Mouse (Mus musculus) kidney, adult 18-20 months (tissue): ENCODE measurements around the gene Npas3.

Source experiments
- DNase-seq: peaks from one replicate; pipeline ENCODE4 v3.0.0; 2021

Npas3 gene

GRCm38 (mm10) chr12:53881684-53882083 is 633.2 kb downstream of the Npas3 start:
- DNase-seq, result no peak

GRCm38 (mm10) chr12:53882863-53883262 is 634.4 kb downstream of the Npas3 start:
- DNase-seq, result no peak

DNA sequence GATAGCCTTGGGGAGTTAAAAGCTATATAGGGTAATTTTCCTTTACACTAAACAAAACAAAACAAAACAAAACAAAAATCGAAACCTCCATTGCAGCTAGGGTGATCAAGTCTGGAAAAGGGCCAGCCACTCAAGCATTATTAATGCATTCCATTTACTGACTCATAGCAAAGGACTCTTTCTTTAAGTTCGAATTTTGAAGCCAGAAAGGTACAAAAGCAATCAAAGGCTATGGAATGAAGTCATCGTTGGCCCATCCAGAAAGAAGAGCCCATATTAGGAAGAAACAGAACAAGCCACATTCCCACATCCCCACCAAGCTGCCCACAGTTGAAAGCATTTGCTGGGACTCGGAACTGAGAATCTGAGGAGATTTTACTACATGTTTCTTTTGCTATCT is 640.1 kb downstream of the Npas3 start:
- no peak for DNase-seq

DNA sequence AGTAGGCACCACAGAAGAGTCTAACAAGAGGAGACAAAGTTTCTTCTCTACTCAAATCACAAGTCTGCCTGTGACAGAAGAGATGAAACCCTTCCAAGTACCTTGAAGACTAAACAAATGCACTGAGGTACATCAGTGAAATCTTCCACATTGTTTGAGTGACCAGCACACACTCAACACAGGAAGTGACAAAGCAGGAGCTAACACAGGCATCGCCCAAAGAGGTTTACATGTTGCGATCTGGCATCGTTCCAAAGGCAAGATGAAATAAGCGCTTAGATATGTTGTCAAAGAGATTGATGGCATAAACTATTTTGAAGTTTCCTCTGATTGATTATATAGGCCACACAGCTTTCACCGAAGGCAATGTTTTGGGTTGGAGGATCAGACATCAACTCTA is 647.4 kb downstream of the Npas3 start:
- DNase-seq, result no peak

GRCm38 (mm10) chr12:53908761-53909160 is 660.3 kb downstream of the Npas3 start:
- no peak for DNase-seq

- DNase-seq, result no peak
These were observed 661.7 kb downstream of the Npas3 start for GRCm38 (mm10) chr12:53910192-53910591.

- no peak for DNase-seq
These were observed 673.7 kb downstream of the Npas3 start for GRCm38 (mm10) chr12:53922153-53922552.

GRCm38 (mm10) chr12:53948826-53949225 is 700.3 kb downstream of the Npas3 start:
- no peak for DNase-seq

DNA sequence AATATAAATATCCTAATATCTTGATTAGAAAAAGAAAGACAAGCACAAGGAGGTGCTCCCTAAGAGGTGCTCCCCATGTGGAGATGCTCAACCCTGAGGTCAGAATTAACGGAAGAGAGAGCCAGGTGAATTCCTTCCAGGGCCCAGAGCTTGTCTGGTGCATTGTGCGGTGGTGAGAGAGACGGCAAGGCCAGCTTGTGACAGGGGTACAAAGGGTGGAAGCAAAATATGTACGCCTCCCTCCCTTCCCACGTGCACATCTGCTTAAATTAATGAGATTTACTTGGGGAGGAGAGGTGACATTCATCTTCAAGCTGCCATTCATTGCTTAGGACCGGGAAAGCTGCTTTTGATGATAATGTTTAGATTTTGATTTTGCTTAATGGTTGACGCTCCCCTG is 713.5 kb downstream of the Npas3 start:
- DNase-seq, result no peak

GRCm38 (mm10) chr12:53963534-53963933 is 715.1 kb downstream of the Npas3 start:
- no peak for DNase-seq

- no peak for DNase-seq
These were observed 721.1 kb downstream of the Npas3 start for GRCm38 (mm10) chr12:53969378-53970174.

DNA sequence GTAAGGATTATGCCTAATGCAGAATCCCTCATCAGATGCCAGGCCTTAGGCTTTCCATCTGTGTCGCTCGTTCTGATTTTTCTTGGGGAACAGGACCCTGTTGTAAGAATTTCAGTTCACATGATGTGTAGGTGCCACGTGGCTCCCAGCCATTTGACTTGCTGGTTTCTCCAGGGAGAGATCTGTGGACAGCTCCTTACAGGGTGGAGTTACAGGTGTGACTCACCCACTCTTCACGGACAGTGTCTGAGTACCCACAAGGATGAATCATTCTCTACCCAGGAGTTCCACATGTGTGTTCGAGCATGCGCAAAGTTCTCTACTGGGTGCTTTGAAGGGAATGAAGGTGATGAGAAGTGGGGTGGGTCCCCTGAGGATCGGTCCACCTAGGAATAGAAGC is 722.2 kb downstream of the Npas3 start:
- no peak for DNase-seq

DNA sequence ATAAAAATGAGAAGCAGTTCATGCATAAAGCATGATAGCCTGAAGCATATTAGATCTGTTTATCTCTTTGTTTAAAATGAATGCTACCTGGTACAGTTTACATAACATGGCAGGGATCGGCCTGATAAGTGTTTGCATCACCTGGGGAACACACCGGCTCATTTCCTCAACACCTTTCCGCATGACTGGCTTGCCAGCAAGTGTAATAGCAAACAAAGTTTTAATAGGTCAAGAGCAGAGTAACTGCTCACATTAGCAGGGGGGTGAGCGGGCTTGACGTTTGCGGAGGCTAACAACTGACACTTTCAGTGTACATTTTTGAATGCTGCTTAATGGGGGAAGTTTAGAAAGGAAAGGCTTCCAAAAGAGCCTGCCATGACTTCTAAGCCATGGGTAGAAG is 724.9 kb downstream of the Npas3 start:
- peak; percentile 19 for DNase-seq

- no peak for DNase-seq
These were observed 733.4 kb downstream of the Npas3 start for GRCm38 (mm10) chr12:53981575-53982507.

- no peak for DNase-seq
These were observed 735.5 kb downstream of the Npas3 start for GRCm38 (mm10) chr12:53983946-53984345.

- DNase-seq, result no peak
These were observed 737.7 kb downstream of the Npas3 start for GRCm38 (mm10) chr12:53985851-53986842.

- DNase-seq, result no peak
These were observed 743.9 kb downstream of the Npas3 start for GRCm38 (mm10) chr12:53992411-53992810.

GRCm38 (mm10) chr12:53995710-53996109 is 747.2 kb downstream of the Npas3 start:
- no peak for DNase-seq

DNA sequence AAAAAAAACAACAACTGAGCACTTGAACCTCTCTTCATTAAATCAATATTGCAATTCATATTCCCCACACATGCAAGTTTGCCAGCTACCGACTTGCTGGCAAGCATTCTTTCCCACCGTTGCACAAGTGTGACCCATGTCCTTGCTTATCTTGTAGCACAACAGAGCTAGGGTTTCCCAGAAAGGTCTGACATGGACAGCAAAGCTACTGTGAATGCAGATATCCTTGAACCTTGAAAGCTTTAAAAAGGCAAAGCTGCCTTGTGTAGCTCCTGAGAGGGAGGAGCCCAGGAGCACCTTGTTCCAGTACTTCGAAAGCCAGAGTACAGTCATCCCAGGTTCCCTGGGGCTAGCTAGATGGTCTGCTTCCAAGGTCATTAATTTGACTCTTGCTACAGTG is 748.7 kb downstream of the Npas3 start:
- DNase-seq, result no peak

DNA sequence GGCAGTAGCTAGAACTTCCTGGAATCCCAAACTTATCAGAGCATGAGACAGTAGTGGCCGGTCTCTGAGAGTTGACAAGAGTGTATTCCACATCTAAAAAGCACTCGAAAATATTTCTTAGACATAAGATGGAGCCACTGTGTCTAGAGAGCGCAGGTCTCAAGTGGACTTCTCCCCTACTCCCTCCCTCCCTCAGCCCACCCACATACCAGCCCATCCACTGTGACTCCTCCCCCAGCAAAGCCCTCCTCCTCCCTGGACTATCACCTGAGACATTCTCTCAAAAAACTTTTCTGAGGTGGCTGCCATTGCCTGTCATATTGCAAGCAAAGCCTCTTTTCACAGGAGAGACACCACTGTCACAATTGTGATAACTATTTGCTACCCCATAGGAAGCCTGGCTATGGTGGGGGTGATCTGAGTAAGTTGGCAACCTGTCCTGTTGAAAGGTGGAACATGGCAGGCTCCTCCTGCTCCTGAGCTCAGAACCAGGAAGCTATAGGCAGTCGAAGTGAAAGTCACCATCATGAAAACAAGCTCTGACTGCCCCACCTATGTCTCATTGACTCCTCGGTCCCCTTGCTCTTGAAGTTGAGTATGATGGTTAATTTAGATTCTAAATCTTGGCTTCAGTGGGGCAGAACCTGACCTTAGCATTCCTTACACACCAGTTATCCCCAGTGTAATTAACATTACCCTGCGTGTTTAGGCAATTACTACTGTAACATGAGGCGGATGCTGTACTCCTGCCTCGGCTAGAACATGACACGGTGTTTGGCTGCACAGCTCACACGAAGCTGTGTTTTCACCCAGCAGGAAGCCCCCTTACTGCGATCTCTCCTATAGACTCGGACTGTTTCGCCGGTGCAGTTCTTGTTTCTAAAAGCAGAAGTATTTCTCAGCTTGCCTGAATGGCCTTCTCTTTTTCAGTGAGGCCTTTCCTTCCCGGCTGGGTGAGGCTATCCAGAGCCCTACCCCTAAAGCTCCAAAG is 751.5 kb downstream of the Npas3 start:
- no peak for DNase-seq

- no peak for DNase-seq
These were observed 754.0 kb downstream of the Npas3 start for GRCm38 (mm10) chr12:54002496-54002895.
